Mouse (Mus musculus) hindbrain, embryonic 16.5 days (tissue): Measurements from ENCODE around the gene Dus1l. TPM values are rescaled to one million over a fixed set of nuclear protein-coding genes. Genes with fewer than 3 reads are reported as not detected.
"Not testable (repeated sequence)": the region's sequence is repeated elsewhere in the genome, so short reads cannot be mapped to it uniquely, and the experiment has no call there.

Experiments
- ATAC-seq: fragments of 200-750 bp; cut with Nextera tagmentation; 2 replicates; pipeline ENCODE4 v1.8.0; 2017; ENCODE audit warnings: moderate TSS enrichment, moderate library complexity
- H3K27ac ChIP-seq: fragments of 300-500 bp; sonication (generic); 2 replicates; pipeline ENCODE4 v1.5.1; 2014; ENCODE audit warnings: low read depth, mild to moderate bottlenecking, control low read depth, low read length, moderate library complexity
- H3K27me3 ChIP-seq: fragments of 300-500 bp; sonication (generic); replicated peaks from 2 replicates; pipeline ENCODE4 v1.6.1; 2014; ENCODE audit warnings: low read length; ENCODE audit not compliant: control insufficient read depth, insufficient read depth
- H3K36me3 ChIP-seq: fragments of 300-500 bp; sonication (generic); 2 replicates; pipeline ENCODE4 v1.6.1; 2014; ENCODE audit warnings: mild to moderate bottlenecking, low read length, moderate library complexity, mixed read lengths; ENCODE audit not compliant: control insufficient read depth, insufficient read depth
- H3K4me1 ChIP-seq: fragments of 300-500 bp; sonication (generic); 2 replicates; pipeline ENCODE4 v1.6.1; 2014; ENCODE audit warnings: low read depth, low read length; ENCODE audit not compliant: control insufficient read depth, insufficient read depth
- H3K4me2 ChIP-seq: fragments of 300-500 bp; sonication (generic); 2 replicates; pipeline ENCODE4 v1.6.1; 2014; ENCODE audit warnings: mild to moderate bottlenecking, low read length, control low read depth, moderate library complexity
- H3K4me3 ChIP-seq: fragments of 300-500 bp; sonication (generic); 2 replicates; pipeline ENCODE4 v1.5.1; 2014; ENCODE audit warnings: mild to moderate bottlenecking, low read length, control low read depth, moderate library complexity
- H3K9ac ChIP-seq: fragments of 300-500 bp; sonication (generic); 2 replicates; pipeline ENCODE4 v1.6.1; 2014; ENCODE audit warnings: low read depth, mild to moderate bottlenecking, control low read depth, low read length, moderate library complexity
- H3K9me3 ChIP-seq: fragments of 300-500 bp; sonication (generic); 2 replicates; pipeline ENCODE4 v1.6.1; 2014; ENCODE audit warnings: mild to moderate bottlenecking, low read length, moderate library complexity; ENCODE audit not compliant: control insufficient read depth
- WGBS: fragments of 180-500 bp; shearing (Covaris S2); extraction: QIAGEN DNeasy Blood & Tissue Kit; methylation state at CpG from one replicate; pipeline ENCODE4 v1.1.7; 2014; 5-methylcytosine and 5-hydroxymethylcytosine counted together
- polyA plus RNA-seq: library from polyadenylated mRNA; unstranded; fragments of >200 nt; fragmentation: Nextera tagmentation; extraction: Ambion mirVana; gene quantifications from 2 replicates; pipeline ENCODE4 v1.2.1, GENCODE M21; 2015

Gene Dus1l
- polyA plus RNA-seq = 46.9 and 48.5 TPM in 2 replicates

DNA sequence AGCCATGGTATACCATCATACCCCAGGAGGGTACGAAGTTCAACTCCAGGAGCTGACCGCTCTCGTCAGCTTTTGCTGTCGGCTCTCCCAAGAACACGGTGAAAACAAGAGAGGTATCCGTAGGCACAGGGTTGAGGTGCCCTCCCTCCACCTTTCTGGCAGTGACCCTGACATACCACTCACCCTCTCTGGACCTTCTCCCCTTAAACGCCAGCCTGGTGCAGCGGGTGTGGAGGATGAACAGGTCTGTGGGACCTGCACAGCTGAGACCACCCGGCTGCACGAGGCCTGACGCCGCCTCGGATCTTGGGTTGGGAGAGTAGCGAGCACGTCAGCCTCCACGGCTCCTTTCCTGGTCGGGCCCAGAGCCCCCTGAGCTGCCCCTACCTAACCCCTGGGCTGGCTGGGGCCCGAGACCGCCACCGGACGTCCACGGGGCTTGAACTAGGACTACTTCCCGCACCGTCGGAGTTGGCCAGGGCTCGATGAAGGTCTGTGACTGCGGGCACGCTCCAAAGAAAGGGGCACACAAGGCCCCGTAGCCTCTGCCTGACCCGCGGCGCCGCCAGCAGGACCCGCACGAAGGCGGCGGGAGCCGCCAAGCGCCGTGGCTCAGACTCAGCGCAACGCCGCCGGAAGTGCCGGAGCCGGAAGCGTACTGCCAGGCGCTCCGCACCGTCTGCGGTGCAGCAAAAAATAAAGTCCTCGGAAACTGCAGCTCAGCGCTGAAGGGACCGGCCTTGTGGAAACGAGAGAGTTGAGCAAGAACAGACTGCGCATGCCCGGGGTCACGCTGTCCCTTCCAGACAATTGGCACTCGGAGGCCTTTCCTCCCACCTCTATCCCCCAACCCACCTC, at the start of gene Dus1l:
Dus1l (minus strand) TSS at position 648 of the 858 bp plus-strand sequence.
- 3% methylated on average over 59 of the region's 59 CpGs for WGBS
- peak within 1 kb of the TSS; percentile 99 for H3K4me3 ChIP-seq
- no peaks in the 10 kb centered on the region for H3K9me3 ChIP-seq
- H3K36me3 ChIP-seq = peaks cover 19% of the 10 kb centered on the region
- H3K27ac ChIP-seq = peak within 1 kb of the TSS; percentile 87
- peak within 1 kb of the TSS; percentile 94 for H3K9ac ChIP-seq
- peak; percentile 95 for ATAC-seq
- H3K27me3 ChIP-seq = no peaks in the 10 kb centered on the region
- H3K4me1 ChIP-seq = peaks cover 13% of the 10 kb centered on the region
- peak within 1 kb of the TSS; percentile 98 for H3K4me2 ChIP-seq

- no peaks in the 10 kb centered on the region for H3K36me3 ChIP-seq
- H3K9ac ChIP-seq = no peak overlapping the region
- no peaks in the 10 kb centered on the region for H3K4me1 ChIP-seq
- no peak overlapping the region for H3K4me2 ChIP-seq
- H3K27me3 ChIP-seq = no peaks in the 10 kb centered on the region
- ATAC-seq = no peak
- H3K4me3 ChIP-seq = no peak overlapping the region
- 91% methylated on average over 4 of the region's 4 CpGs for WGBS
- no peaks in the 10 kb centered on the region for H3K9me3 ChIP-seq
- H3K27ac ChIP-seq = no peak overlapping the region
Observed at GRCm38 (mm10) chr11:120844329-120844728, 48.1 kb upstream of the Dus1l start.

DNA sequence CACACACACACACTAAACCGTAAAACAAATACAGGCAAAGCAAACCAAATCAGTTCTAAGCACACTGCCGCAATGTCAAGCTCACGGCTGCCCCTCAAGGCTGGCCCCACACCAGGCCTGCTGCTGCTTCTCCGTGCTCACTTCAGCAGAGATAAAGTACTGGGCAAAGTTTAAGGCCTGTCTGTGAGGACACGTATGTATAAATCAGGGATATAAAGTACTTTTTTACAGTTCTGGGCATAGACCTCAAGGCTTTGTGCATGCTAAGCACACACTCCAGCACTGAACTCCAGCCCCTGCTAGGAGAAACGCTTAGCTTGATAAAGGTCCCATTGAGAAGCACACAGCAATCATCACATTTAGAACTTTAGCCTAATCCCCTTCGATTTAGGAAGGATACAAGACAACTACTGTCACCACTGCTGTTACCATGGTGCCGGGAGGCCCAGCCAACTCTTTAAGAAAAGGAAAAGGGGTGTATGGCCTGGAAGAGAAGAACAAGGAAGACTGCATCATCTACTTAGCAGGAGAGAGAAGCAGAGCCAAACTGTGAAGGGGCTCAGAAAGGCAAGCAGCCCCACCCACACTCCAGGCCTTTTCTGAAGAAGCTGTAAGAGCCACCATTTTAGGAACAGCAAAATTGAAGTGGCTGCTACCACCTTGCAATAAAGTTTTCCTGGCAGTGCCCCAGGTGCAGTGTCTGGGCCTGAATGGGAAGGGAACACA, 37.5 kb upstream of the Dus1l start:
- H3K4me2 ChIP-seq = no peak overlapping the region
- H3K9ac ChIP-seq = no peak overlapping the region; the same call in 1 of the 2 replicates
- H3K9me3 ChIP-seq = no peaks in the 10 kb centered on the region
- ATAC-seq = peak; percentile 86
- H3K4me1 ChIP-seq = peaks cover 4% of the 10 kb centered on the region
- no peaks in the 10 kb centered on the region for H3K27me3 ChIP-seq
- peak overlapping the region; percentile 78 for H3K27ac ChIP-seq
- 47% methylated on average over 8 of the region's 8 CpGs for WGBS
- no peak overlapping the region for H3K4me3 ChIP-seq
- H3K36me3 ChIP-seq = no peaks in the 10 kb centered on the region

GRCm38 (mm10) chr11:120832962-120833361, 36.8 kb upstream of the Dus1l start:
- H3K4me3 ChIP-seq, H3K4me1 ChIP-seq, H3K4me2 ChIP-seq, ATAC-seq, H3K27me3 ChIP-seq, H3K36me3 ChIP-seq, H3K9me3 ChIP-seq, H3K9ac ChIP-seq: not testable (repeated sequence)
- whole genome bisulfite sequencing = 94% methylated on average over 5 of the region's 5 CpGs
- H3K27ac ChIP-seq = peak overlapping the region; percentile 34; the same call in 1 of the 2 replicates

- no peak overlapping the region for H3K9ac ChIP-seq
- H3K4me1 ChIP-seq = peaks cover 4% of the 10 kb centered on the region
- no peaks in the 10 kb centered on the region for H3K36me3 ChIP-seq
- no peak overlapping the region for H3K4me2 ChIP-seq
- H3K9me3 ChIP-seq = no peaks in the 10 kb centered on the region
- WGBS = 83% methylated on average over 3 of the region's 3 CpGs
- H3K4me3 ChIP-seq = no peak overlapping the region
- no peak overlapping the region for H3K27ac ChIP-seq
- ATAC-seq = no peak
- no peaks in the 10 kb centered on the region for H3K27me3 ChIP-seq
Observed at GRCm38 (mm10) chr11:120831659-120832440, 35.6 kb upstream of the Dus1l start.

- H3K9me3 ChIP-seq = no peaks in the 10 kb centered on the region
- H3K27ac ChIP-seq = no peak overlapping the region
- WGBS = 76% methylated on average over 12 of the region's 12 CpGs
- no peak overlapping the region for H3K9ac ChIP-seq
- no peak overlapping the region for H3K4me3 ChIP-seq
- no peak for ATAC-seq
- H3K4me1 ChIP-seq = peaks cover 8% of the 10 kb centered on the region
- H3K4me2 ChIP-seq = no peak overlapping the region
- no peaks in the 10 kb centered on the region; the same call in 1 of the 2 replicates for H3K36me3 ChIP-seq
- no peaks in the 10 kb centered on the region for H3K27me3 ChIP-seq
Observed at GRCm38 (mm10) chr11:120830686-120831085, 34.5 kb upstream of the Dus1l start.

DNA sequence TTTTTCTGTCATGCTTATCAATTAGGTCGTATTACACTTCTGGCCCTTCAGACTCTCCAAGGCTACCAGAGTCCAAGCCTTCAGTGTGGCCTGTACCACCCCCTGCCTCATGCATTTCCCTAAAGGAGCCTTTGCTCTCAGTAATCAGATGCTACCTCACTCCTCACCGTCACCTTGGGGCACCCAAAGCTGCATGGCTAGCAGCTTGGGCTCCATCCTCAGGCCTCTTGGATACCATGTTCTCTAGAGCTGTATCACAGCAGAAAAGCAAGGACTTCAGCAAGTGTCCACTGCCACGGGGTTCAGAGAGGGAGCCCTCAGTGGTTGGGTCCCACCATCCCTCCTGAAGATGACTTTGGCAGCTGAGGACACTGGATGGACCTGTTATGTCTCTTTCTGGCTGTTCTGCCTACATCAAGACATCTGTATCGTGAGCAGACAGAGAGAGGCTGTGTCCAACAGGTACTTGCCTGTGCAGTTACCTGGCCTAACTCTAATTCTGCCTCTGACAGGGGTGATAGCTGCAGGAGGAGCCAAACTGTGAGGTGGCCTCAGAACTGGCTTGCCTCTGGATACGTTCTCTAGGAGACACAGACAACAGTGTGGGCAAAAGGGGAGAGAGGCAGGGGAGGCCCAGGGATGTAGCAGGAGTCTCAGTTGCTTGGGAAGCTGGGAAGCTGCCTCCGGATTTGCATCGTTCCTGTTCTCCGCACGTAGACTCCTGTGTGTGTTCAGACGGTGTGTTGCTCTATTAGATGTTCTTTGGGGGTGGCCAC, 33.7 kb upstream of the Dus1l start:
- Histone ChIP-seq H3K9me3 (no peaks in the 10 kb centered on the region), H3K4me3 (no peak overlapping the region), H3K27me3 (no peaks in the 10 kb centered on the region), H3K9ac (no peak overlapping the region), H3K27ac (no peak overlapping the region), H3K36me3 (no peaks in the 10 kb centered on the region; the same call in 1 of the 2 replicates), H3K4me1 (peaks cover 15% of the 10 kb centered on the region), H3K4me2 (no peak overlapping the region)
- whole genome bisulfite sequencing = 92% methylated on average over 10 of the region's 10 CpGs
- ATAC-seq = no peak

- WGBS = 67% methylated on average over 4 of the region's 4 CpGs
- peaks cover 12% of the 10 kb centered on the region for H3K4me1 ChIP-seq
Observed at GRCm38 (mm10) chr11:120828416-120828815, 32.2 kb upstream of the Dus1l start.

More at GRCm38 (mm10) chr11:120828416-120828815, 32.2 kb upstream of the Dus1l start:
- no peak overlapping the region for H3K4me3 ChIP-seq
- ATAC-seq = no peak
- no peaks in the 10 kb centered on the region for H3K9me3 ChIP-seq
- H3K36me3 ChIP-seq = no peaks in the 10 kb centered on the region; the same call in 1 of the 2 replicates
- no peak overlapping the region for H3K9ac ChIP-seq
- H3K27me3 ChIP-seq = no peaks in the 10 kb centered on the region
- no peak overlapping the region for H3K4me2 ChIP-seq
- no peak overlapping the region for H3K27ac ChIP-seq
